Mouse (Mus musculus) R1 (cell line): Measurements from ENCODE around the gene Slc6a1.

Source experiments
- DNase-seq: peaks from one replicate; pipeline ENCODE4 v3.0.0-alpha.2; 2018; ENCODE audit warnings: low read depth, low spot score

Gene Slc6a1

GRCm38 (mm10) chr6:114354635-114355034, 72.2 kb downstream of the Slc6a1 start:
- no peak for DNase-seq

- no peak for DNase-seq
Observed at GRCm38 (mm10) chr6:114358171-114358570, 75.7 kb downstream of the Slc6a1 start.

GRCm38 (mm10) chr6:114362355-114362754, 79.9 kb downstream of the Slc6a1 start:
- no peak for DNase-seq

- DNase-seq: no peak
Observed at GRCm38 (mm10) chr6:114363740-114364139, 81.3 kb downstream of the Slc6a1 start.

- DNase-seq: no peak
Observed at GRCm38 (mm10) chr6:114364734-114365133, 82.3 kb downstream of the Slc6a1 start.

GRCm38 (mm10) chr6:114366191-114366590, 83.8 kb downstream of the Slc6a1 start:
- DNase-seq: no peak
